Mouse (Mus musculus) MEL (cell line): ENCODE data around the gene Arhgap45. TPM values are rescaled to one million over a fixed set of nuclear protein-coding genes. Genes with fewer than 3 reads are reported as not detected.

ENCODE experiments used
- DNase-seq: peaks from one replicate; pipeline ENCODE4 v3.0.0; 2011; ENCODE audit warnings: low read depth, low spot score
- H3K27ac ChIP-seq: 2 replicates; pipeline ENCODE4 v1.5.1; 2012; ENCODE audit warnings: low read depth, mild to moderate bottlenecking, control low read depth, low read length, moderate library complexity; ENCODE audit not compliant: control insufficient read depth
- H3K27me3 ChIP-seq, 2 experiments: fragments of 150-350 bp in 1 of 2; sonication (generic) in 1 of 2; 2 replicates each; pipeline ENCODE4 v1.6.1; 2012; ENCODE audit warnings: low read length in 2 of 2, mild to moderate bottlenecking in 2 of 2, improper control_type of control experiment in 1 of 2, moderate library complexity in 1 of 2; ENCODE audit not compliant: insufficient read depth in 2 of 2, control insufficient read depth in 1 of 2
- H3K36me3 ChIP-seq, 2 experiments: 2 replicates each; pipeline ENCODE4 v1.6.1; 2012 to 2014; ENCODE audit warnings: low read length in 2 of 2, improper control_type of control experiment in 1 of 2, inconsistent platforms in 1 of 2, mild to moderate bottlenecking in 1 of 2; ENCODE audit not compliant: insufficient read depth in 2 of 2, control insufficient read depth in 1 of 2
- H3K4me1 ChIP-seq, 2 experiments: fragments of 150-350 bp in 1 of 2; sonication (generic) in 1 of 2; 2 replicates each; pipeline ENCODE4 v1.6.1; 2012; ENCODE audit warnings: low read length in 2 of 2, improper control_type of control experiment in 1 of 2, mild to moderate bottlenecking in 1 of 2; ENCODE audit not compliant: insufficient read depth in 2 of 2, control insufficient read depth in 1 of 2
- H3K4me3 ChIP-seq, 2 experiments: fragments of 150-350 bp in 1 of 2; sonication (generic) in 1 of 2; 2 replicates each; pipeline ENCODE4 v1.5.1; 2012; ENCODE audit warnings: low read depth in 2 of 2, low read length in 2 of 2, mild to moderate bottlenecking in 2 of 2, moderate library complexity in 2 of 2, control low read depth in 1 of 2, improper control_type of control experiment in 1 of 2; ENCODE audit not compliant: control insufficient read depth in 1 of 2, insufficient read depth in 1 of 2
- H3K79me2 ChIP-seq: 2 replicates; pipeline ENCODE4 v1.6.1; 2012; ENCODE audit warnings: mild to moderate bottlenecking, low read length, moderate library complexity; ENCODE audit not compliant: control insufficient read depth, poor library complexity, insufficient read depth
- H3K9ac ChIP-seq: 2 replicates; pipeline ENCODE4 v1.6.1; 2012; ENCODE audit warnings: low read depth, mild to moderate bottlenecking, control low read depth, low read length, moderate library complexity; ENCODE audit not compliant: control insufficient read depth, poor library complexity, severe bottlenecking
- H3K9me3 ChIP-seq: fragments of 150-350 bp; sonication (generic); replicated peaks from 2 replicates; pipeline ENCODE4 v1.6.1; 2012; ENCODE audit warnings: mild to moderate bottlenecking, low read length, improper control_type of control experiment, moderate library complexity; ENCODE audit not compliant: insufficient read depth
- E2F4 ChIP-seq: IDR thresholded peaks from 2 replicates; pipeline ENCODE4 v1.6.1; 2011; ENCODE audit warnings: low read depth, low read length, improper control_type of control experiment, borderline replicate concordance
- ELF1 ChIP-seq: IDR thresholded peaks from 2 replicates; pipeline ENCODE4 v1.6.1; 2014; ENCODE audit warnings: low read depth, mild to moderate bottlenecking, inconsistent platforms, low read length, improper control_type of control experiment, moderate library complexity
- ETS1 ChIP-seq: IDR thresholded peaks from 2 replicates; pipeline ENCODE4 v1.6.1; 2012; ENCODE audit warnings: low read depth, mild to moderate bottlenecking, inconsistent platforms, low read length, improper control_type of control experiment, moderate library complexity
- GABPA ChIP-seq: IDR thresholded peaks from 2 replicates; pipeline ENCODE4 v1.6.1; 2012; ENCODE audit warnings: low read depth, mild to moderate bottlenecking, inconsistent platforms, low read length, improper control_type of control experiment, moderate library complexity
- GATA1 ChIP-seq: IDR thresholded peaks from 2 replicates; pipeline ENCODE4 v1.6.1; 2011; ENCODE audit warnings: low read depth, low read length, improper control_type of control experiment
- HCFC1 ChIP-seq: IDR thresholded peaks from 2 replicates; pipeline ENCODE4 v1.6.1; 2012; ENCODE audit warnings: low read depth, mild to moderate bottlenecking, inconsistent platforms, low read length, improper control_type of control experiment, moderate library complexity
- JUND ChIP-seq: IDR thresholded peaks from 2 replicates; pipeline ENCODE4 v1.6.1; 2011; ENCODE audit warnings: low read depth, mild to moderate bottlenecking, improper control_type of control experiment, low read length
- MAFK ChIP-seq: IDR thresholded peaks from 2 replicates; pipeline ENCODE4 v1.6.1; 2011; ENCODE audit warnings: low read depth, mild to moderate bottlenecking, low read length, improper control_type of control experiment, borderline replicate concordance
- MAX ChIP-seq: IDR thresholded peaks from 2 replicates; pipeline ENCODE4 v1.6.1; 2011; ENCODE audit warnings: low read length, improper control_type of control experiment
- MAZ ChIP-seq: IDR thresholded peaks from 2 replicates; pipeline ENCODE4 v1.6.1; 2012; ENCODE audit warnings: low read depth, mild to moderate bottlenecking, inconsistent platforms, low read length, improper control_type of control experiment
- MEF2A ChIP-seq: IDR thresholded peaks from 2 replicates; pipeline ENCODE4 v1.6.1; 2014; ENCODE audit warnings: low read depth, mild to moderate bottlenecking, inconsistent platforms, low read length, improper control_type of control experiment; ENCODE audit not compliant: poor library complexity, insufficient replicate concordance, severe bottlenecking; ENCODE audit errors: extremely low read depth
- MXI1 ChIP-seq: IDR thresholded peaks from 2 replicates; pipeline ENCODE4 v1.6.1; 2011; ENCODE audit warnings: mild to moderate bottlenecking, low read depth, low read length, improper control_type of control experiment
- MYB ChIP-seq: IDR thresholded peaks from 2 replicates; pipeline ENCODE4 v1.6.1; 2011; ENCODE audit warnings: mild to moderate bottlenecking, low read depth, low read length, improper control_type of control experiment
- MYC ChIP-seq: IDR thresholded peaks from 2 replicates; pipeline ENCODE4 v1.6.1; 2011; ENCODE audit warnings: low read depth, mild to moderate bottlenecking, low read length, improper control_type of control experiment, moderate library complexity
- POLR2AphosphoS2 ChIP-seq: IDR thresholded peaks from 2 replicates; pipeline ENCODE4 v1.6.1; 2011; ENCODE audit warnings: low read length, improper control_type of control experiment
- POLR2AphosphoS5 ChIP-seq: IDR thresholded peaks from 2 replicates; pipeline ENCODE4 v1.6.1; 2012; ENCODE audit warnings: low read depth, borderline replicate concordance, mild to moderate bottlenecking, inconsistent platforms, low read length, moderate library complexity, mixed read lengths
- RCOR1 ChIP-seq: IDR thresholded peaks from 2 replicates; pipeline ENCODE4 v1.6.1; 2012; ENCODE audit warnings: low read depth, mild to moderate bottlenecking, inconsistent platforms, low read length, improper control_type of control experiment
- TAL1 ChIP-seq: IDR thresholded peaks from 2 replicates; pipeline ENCODE4 v1.6.1; 2012; ENCODE audit warnings: mild to moderate bottlenecking, inconsistent platforms, low read length, moderate library complexity, mixed read lengths
- TBP ChIP-seq: IDR thresholded peaks from 2 replicates; pipeline ENCODE4 v1.8.0; 2011; ENCODE audit warnings: low read depth, low read length, improper control_type of control experiment
- ZC3H11A ChIP-seq: IDR thresholded peaks from 2 replicates; pipeline ENCODE4 v1.6.1; 2012; ENCODE audit warnings: low read depth, mild to moderate bottlenecking, inconsistent platforms, low read length, improper control_type of control experiment
- ZMIZ1 ChIP-seq: IDR thresholded peaks from 2 replicates; pipeline ENCODE4 v1.6.1; 2012; ENCODE audit warnings: low read depth, mild to moderate bottlenecking, inconsistent platforms, low read length, improper control_type of control experiment, moderate library complexity
- ZNF384 ChIP-seq: IDR thresholded peaks from 2 replicates; pipeline ENCODE4 v1.6.1; 2012; ENCODE audit warnings: low read depth, mild to moderate bottlenecking, inconsistent platforms, low read length, improper control_type of control experiment
- polyA plus RNA-seq, 2 experiments: library from polyadenylated mRNA; stranded (reverse) in 1 of 2; unstranded in 1 of 2; fragments of >175 nt in 1 of 2; fragments of >200 nt in 1 of 2; gene quantifications; 2 replicates each; pipeline versions ENCODE4 v1.2.1 to v1.2.4; 2012; ENCODE audit warnings: low replicate concordance in 2 of 2, low read depth in 1 of 2; ENCODE audit not compliant: insufficient read length in 2 of 2, insufficient read depth in 1 of 2, missing spikeins in 1 of 2
- total RNA-seq: library from RNA; depleted of rRNA; stranded (reverse); fragments of 300-350 nt; gene quantifications from 2 replicates; pipeline ENCODE4 v1.2.3, GENCODE M21; 2012

Arhgap45 gene
- total and polyA plus RNA-seq, 3 experiments, result 26.2 to 53.6 TPM; not detected in 1

DNA sequence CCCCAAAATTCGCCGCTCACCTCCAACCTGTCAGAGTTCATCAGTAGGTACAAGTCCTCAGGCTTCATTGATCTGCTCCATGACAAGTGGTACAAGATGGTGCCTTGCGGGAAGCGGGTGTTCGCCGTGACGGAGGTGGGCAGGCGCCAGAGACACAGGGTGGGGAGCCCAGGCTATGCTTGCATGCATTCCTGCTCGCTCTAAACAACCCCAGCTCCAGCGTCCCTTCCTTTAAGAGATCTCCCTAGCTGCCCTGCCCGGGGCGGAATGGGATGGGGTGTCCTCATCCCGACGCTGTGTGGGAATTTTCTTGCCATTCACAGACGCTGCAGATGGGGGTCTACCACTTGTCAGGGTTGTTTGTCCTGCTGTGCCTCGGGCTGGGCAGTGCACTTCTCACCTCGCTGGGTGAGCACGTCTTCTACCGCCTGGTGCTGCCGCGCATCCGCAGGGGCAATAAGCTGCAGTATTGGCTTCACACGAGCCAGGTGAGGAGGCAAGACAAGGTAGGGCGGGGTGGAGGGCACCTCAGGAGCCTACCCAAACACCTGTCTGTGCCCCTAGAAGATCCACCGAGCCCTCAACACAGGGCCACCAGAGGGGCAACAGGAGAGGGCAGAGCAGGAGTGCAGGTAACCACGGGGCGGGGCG is 40.3 kb upstream of the Arhgap45 start:
- Histone ChIP-seq H3K79me2 (peaks cover 9% of the 10 kb centered on the region; the same call in 1 of the 2 replicates), H3K27ac (no peak overlapping the region), H3K9me3 (no peaks in the 10 kb centered on the region), H3K9ac (no peak overlapping the region), H3K36me3 (no peaks in the 10 kb centered on the region; a peak in 1 of 4 replicates), H3K4me3 (no peak overlapping the region), H3K4me1 (no peaks in the 10 kb centered on the region), H3K27me3 (no peaks in the 10 kb centered on the region)
- DNase-seq, result no peak
- TF ChIP-seq GATA1 (no peak), ELF1 (no peak), HCFC1 (no peak), RCOR1 (no peak), JUND (no peak), ZNF384 (no peak), POLR2AphosphoS2 (no peak), GABPA (no peak), MXI1 (no peak), TAL1 (no peak)

DNA sequence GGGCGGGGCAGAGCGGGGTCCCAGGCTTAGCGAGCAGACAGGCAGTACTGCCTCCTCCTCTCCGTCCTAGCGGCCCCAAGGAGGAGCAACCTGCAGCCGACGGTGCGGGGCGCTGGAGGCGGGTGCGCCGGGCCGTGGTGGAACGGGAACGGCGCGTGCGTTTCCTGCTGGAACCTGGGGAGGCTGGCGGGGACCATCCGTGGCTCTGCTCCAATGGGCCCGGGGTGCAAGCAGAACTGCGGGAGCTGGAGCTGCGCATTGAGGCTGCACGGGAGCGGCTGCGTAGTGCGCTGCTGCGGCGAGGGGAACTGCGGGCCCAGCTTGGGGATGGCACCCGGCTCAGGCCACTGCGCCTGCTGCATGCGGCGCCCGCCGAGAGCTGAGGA is 39.7 kb upstream of the Arhgap45 start:
- H3K9ac ChIP-seq, result no peak overlapping the region
- DNase-seq, result no peak
- H3K4me3 ChIP-seq, result no peak overlapping the region
- no peaks in the 10 kb centered on the region for H3K4me1 ChIP-seq
- no peak overlapping the region for H3K27ac ChIP-seq
- H3K36me3 ChIP-seq, result no peaks in the 10 kb centered on the region; a peak in 1 of 4 replicates
- TF ChIP-seq MAZ, result no peak
- TF ChIP-seq MXI1, result no peak
- TF ChIP-seq MAFK, result no peak
- no peak for TF ChIP-seq ZMIZ1
- H3K79me2 ChIP-seq, result peaks cover 13% of the 10 kb centered on the region; the same call in 1 of the 2 replicates
- no peaks in the 10 kb centered on the region for H3K27me3 ChIP-seq
- no peaks in the 10 kb centered on the region for H3K9me3 ChIP-seq

GRCm38 (mm10) chr10:79977324-79977723 is 39.1 kb upstream of the Arhgap45 start:
- Histone ChIP-seq H3K4me3 (no peak overlapping the region), H3K79me2 (peaks cover 14% of the 10 kb centered on the region; the same call in 1 of the 2 replicates), H3K36me3 (no peaks in the 10 kb centered on the region; a peak in 1 of 4 replicates), H3K27ac (no peak overlapping the region), H3K4me1 (no peaks in the 10 kb centered on the region), H3K9ac (no peak overlapping the region), H3K9me3 (no peaks in the 10 kb centered on the region), H3K27me3 (no peaks in the 10 kb centered on the region)
- TF ChIP-seq TAL1 (no peak), MEF2A (no peak), ZC3H11A (no peak), POLR2AphosphoS5 (no peak), MYC (no peak), JUND (no peak), TBP (no peak), ZMIZ1 (no peak), ZNF384 (no peak), MXI1 (no peak), ELF1 (no peak), MAZ (no peak), MYB (no peak), RCOR1 (no peak), ETS1 (no peak), MAX (no peak), E2F4 (no peak)
- no peak for DNase-seq
